Mouse (Mus musculus) myocyte (in vitro differentiated cells): ENCODE results near the gene Usp12. TPM values are rescaled to one million over a fixed set of nuclear protein-coding genes. Genes with fewer than 3 reads are reported as not detected.

ENCODE experiments used
- H3K27me3 ChIP-seq: one replicate; pipeline ENCODE4 v1.6.1; 2011; ENCODE audit not compliant: control insufficient read depth, insufficient read depth, insufficient read length
- H3K36me3 ChIP-seq: one replicate; pipeline ENCODE4 v1.6.1; 2011; ENCODE audit not compliant: control insufficient read depth, insufficient read depth
- H3K4me2 ChIP-seq: one replicate; pipeline ENCODE4 v1.6.1; 2011; ENCODE audit warnings: low read depth, control low read depth
- H3K4me3 ChIP-seq: one replicate; pipeline ENCODE4 v1.5.1; 2011; ENCODE audit warnings: mild to moderate bottlenecking, control low read depth, moderate library complexity
- H3K79me2 ChIP-seq: one replicate; pipeline ENCODE4 v1.6.1; 2011; ENCODE audit not compliant: control insufficient read depth, insufficient read depth
- H3ac ChIP-seq: one replicate; pipeline ENCODE4 v1.6.1; 2011; ENCODE audit not compliant: control insufficient read depth, insufficient read length
- CEBPB ChIP-seq: IDR thresholded peaks from 2 replicates; pipeline ENCODE4 v1.6.1; 2011; ENCODE audit warnings: mild to moderate bottlenecking, moderate library complexity; ENCODE audit not compliant: poor library complexity, insufficient read depth, severe bottlenecking
- E2F4 ChIP-seq: IDR thresholded peaks from one replicate; pipeline ENCODE4 v1.6.1; 2011; ENCODE audit warnings: mild to moderate bottlenecking, control low read depth, moderate library complexity; ENCODE audit not compliant: insufficient read depth
- MAX ChIP-seq: IDR thresholded peaks from one replicate; pipeline ENCODE4 v1.6.1; 2011; ENCODE audit warnings: low read depth, mild to moderate bottlenecking, control low read depth
- MYOD1 ChIP-seq, 3 experiments: IDR thresholded peaks; one replicate each; pipeline ENCODE4 v1.6.1; 2011; ENCODE audit warnings: control low read depth in 2 of 3, low read depth in 2 of 3, mild to moderate bottlenecking in 2 of 3, moderate library complexity in 1 of 3; ENCODE audit not compliant: insufficient read length in 2 of 3, control insufficient read depth in 1 of 3
- MYOG ChIP-seq, 3 experiments: IDR thresholded peaks; one replicate each; pipeline ENCODE4 v1.6.1; 2011; ENCODE audit warnings: control low read depth in 2 of 3, low read depth in 2 of 3, mild to moderate bottlenecking in 2 of 3; ENCODE audit not compliant: insufficient read length in 2 of 3, control insufficient read depth in 1 of 3, insufficient read depth in 1 of 3
- POLR2A ChIP-seq: IDR thresholded peaks from one replicate; pipeline ENCODE4 v1.6.1; 2011; ENCODE audit warnings: low read depth, mild to moderate bottlenecking, control low read depth, moderate library complexity; ENCODE audit not compliant: insufficient read length
- POLR2AphosphoS2 ChIP-seq: IDR thresholded peaks from one replicate; pipeline ENCODE4 v1.6.1; 2011; ENCODE audit warnings: low read depth, control low read depth; ENCODE audit not compliant: insufficient read length
- REST ChIP-seq: IDR thresholded peaks from one replicate; pipeline ENCODE4 v1.6.1; 2011; ENCODE audit warnings: mild to moderate bottlenecking, control low read depth, moderate library complexity; ENCODE audit not compliant: insufficient read depth, insufficient read length
- SRF ChIP-seq: IDR thresholded peaks from one replicate; pipeline ENCODE4 v1.6.1; 2011; ENCODE audit warnings: low read depth; ENCODE audit not compliant: control insufficient read depth, insufficient read length
- TCF12 ChIP-seq: IDR thresholded peaks from one replicate; pipeline ENCODE4 v1.6.1; 2011; ENCODE audit warnings: mild to moderate bottlenecking, control low read depth; ENCODE audit not compliant: poor library complexity, insufficient read depth, severe bottlenecking
- TCF3 ChIP-seq: IDR thresholded peaks from one replicate; pipeline ENCODE4 v1.6.1; 2011; ENCODE audit warnings: low read depth, control low read depth; ENCODE audit not compliant: insufficient read length
- USF1 ChIP-seq: IDR thresholded peaks from one replicate; pipeline ENCODE4 v1.6.1; 2011; ENCODE audit warnings: low read depth, mild to moderate bottlenecking, control low read depth, moderate library complexity
- polyA plus RNA-seq: library from polyadenylated mRNA; unstranded; fragments of >200 nt; fragmentation: generic; extraction: Trizol; gene quantifications from one replicate; pipeline ENCODE4 v1.2.1, GENCODE M21; 2012; ENCODE audit warnings: missing spikeins

The Usp12 gene
- polyA plus RNA-seq, 1 experiment = 11.9 TPM

- Histone ChIP-seq H3K27me3 (no peaks in the 10 kb centered on the region), H3K36me3 (no peaks in the 10 kb centered on the region), H3K79me2 (no peaks in the 10 kb centered on the region), H3K4me3 (no peak overlapping the region), H3ac (no peak overlapping the region), H3K4me2 (no peak overlapping the region)
- no peak for TF ChIP-seq MYOD1 (IDR thresholded peaks at IDR 0.05; ENCODE audit: control insufficient read depth in 1 of 3, insufficient read length in 2 of 3, low read depth in 2 of 3)
- TF ChIP-seq POLR2AphosphoS2 = no peak
- TF ChIP-seq USF1 = no peak
- no peak for TF ChIP-seq MAX
- TF ChIP-seq E2F4 = no peak
- TF ChIP-seq TCF3 = no peak
- no peak for TF ChIP-seq SRF
- TF ChIP-seq TCF12 = no peak
- no peak for TF ChIP-seq MYOG (IDR thresholded peaks at IDR 0.05; ENCODE audit: control insufficient read depth in 1 of 3, insufficient read depth in 1 of 3, insufficient read length in 2 of 3, low read depth in 2 of 3)
- TF ChIP-seq POLR2A = no peak
- no peak for TF ChIP-seq CEBPB
- TF ChIP-seq REST = no peak
Observed at GRCm38 (mm10) chr5:146692976-146693361, 101.8 kb downstream of the Usp12 start.

GRCm38 (mm10) chr5:146692361-146692975, 102.3 kb downstream of the Usp12 start:
- H3K4me3 ChIP-seq = no peak overlapping the region
- peak overlapping the region; percentile 42 for H3K4me2 ChIP-seq
- no peaks in the 10 kb centered on the region for H3K79me2 ChIP-seq
- no peak overlapping the region for H3ac ChIP-seq
- no peaks in the 10 kb centered on the region for H3K27me3 ChIP-seq
- H3K36me3 ChIP-seq = no peaks in the 10 kb centered on the region
- no peak for TF ChIP-seq E2F4
- no peak for TF ChIP-seq POLR2AphosphoS2
- no peak for TF ChIP-seq MYOG (IDR thresholded peaks at IDR 0.05; ENCODE audit: control insufficient read depth in 1 of 3, insufficient read depth in 1 of 3, insufficient read length in 2 of 3, low read depth in 2 of 3)
- no peak for TF ChIP-seq USF1
- TF ChIP-seq REST = no peak
- no peak for TF ChIP-seq TCF12
- no peak for TF ChIP-seq TCF3
- no peak for TF ChIP-seq SRF
- TF ChIP-seq MYOD1 (IDR thresholded peaks at IDR 0.05; ENCODE audit: control insufficient read depth in 1 of 3, insufficient read length in 2 of 3, low read depth in 2 of 3) = no peak
- no peak for TF ChIP-seq MAX
- no peak for TF ChIP-seq POLR2A
- no peak for TF ChIP-seq CEBPB

- Histone ChIP-seq H3K79me2 (no peaks in the 10 kb centered on the region), H3K36me3 (no peaks in the 10 kb centered on the region), H3K27me3 (no peaks in the 10 kb centered on the region), H3K4me3 (no peak overlapping the region), H3K4me2 (no peak overlapping the region), H3ac (no peak overlapping the region)
- no peak for TF ChIP-seq MYOD1 (IDR thresholded peaks at IDR 0.05; ENCODE audit: control insufficient read depth in 1 of 3, insufficient read length in 2 of 3, low read depth in 2 of 3)
- no peak for TF ChIP-seq POLR2AphosphoS2
- TF ChIP-seq MYOG (IDR thresholded peaks at IDR 0.05; ENCODE audit: control insufficient read depth in 1 of 3, insufficient read depth in 1 of 3, insufficient read length in 2 of 3, low read depth in 2 of 3) = no peak
- TF ChIP-seq E2F4 = no peak
Observed at GRCm38 (mm10) chr5:146691745-146692144, 103.1 kb downstream of the Usp12 start.

DNA sequence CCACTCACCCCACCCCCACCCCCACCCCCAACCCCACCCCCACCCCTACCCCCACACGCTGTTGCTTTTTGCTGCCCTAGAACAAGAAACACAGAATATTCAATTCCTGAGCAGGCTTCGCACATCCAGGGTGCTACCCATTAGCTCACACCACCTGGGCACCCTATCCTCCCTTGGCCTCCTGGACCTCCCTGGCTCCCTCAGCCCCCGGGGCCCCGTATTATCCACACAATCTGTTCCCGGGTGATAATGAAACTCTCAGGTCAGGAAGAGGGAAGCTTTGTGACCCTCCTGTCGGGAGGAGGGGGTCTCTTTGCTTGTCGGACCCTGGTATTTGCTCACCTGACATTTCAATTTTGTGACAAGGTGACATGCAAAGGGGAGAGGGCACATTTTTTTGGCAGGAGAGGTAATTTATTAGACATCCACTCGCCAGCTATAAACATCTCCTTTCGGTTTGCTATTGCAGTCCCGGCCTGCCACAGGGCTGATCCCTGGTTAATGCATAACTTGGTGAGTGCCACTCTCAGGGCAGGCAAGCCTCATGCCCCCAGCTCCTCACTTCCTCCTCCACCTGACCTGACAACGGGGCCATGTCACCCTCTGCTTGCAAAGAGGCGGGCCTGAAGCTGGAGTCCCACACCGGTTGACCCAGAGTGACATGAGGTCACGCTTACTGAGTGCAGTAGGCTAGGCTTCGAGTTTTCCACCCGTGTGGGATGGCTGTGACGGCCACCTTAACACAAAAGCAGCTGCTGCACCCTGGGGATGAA, 107.1 kb downstream of the Usp12 start:
- Histone ChIP-seq H3K79me2 (no peaks in the 10 kb centered on the region), H3K4me2 (no peak overlapping the region), H3K4me3 (no peak overlapping the region), H3ac (no peak overlapping the region), H3K27me3 (no peaks in the 10 kb centered on the region), H3K36me3 (no peaks in the 10 kb centered on the region)
- TF ChIP-seq POLR2A (no peak), SRF (no peak), E2F4 (no peak), CEBPB (no peak), MAX (no peak), MYOD1 (IDR thresholded peaks at IDR 0.05; ENCODE audit: control insufficient read depth in 1 of 3, insufficient read length in 2 of 3, low read depth in 2 of 3) (no peak), USF1 (no peak), REST (no peak), POLR2AphosphoS2 (no peak)

- no peaks in the 10 kb centered on the region for H3K36me3 ChIP-seq
- no peaks in the 10 kb centered on the region for H3K79me2 ChIP-seq
- H3K4me3 ChIP-seq = no peak overlapping the region
- no peaks in the 10 kb centered on the region for H3K27me3 ChIP-seq
- no peak overlapping the region for H3K4me2 ChIP-seq
- no peak overlapping the region for H3ac ChIP-seq
- no peak for TF ChIP-seq USF1
- TF ChIP-seq TCF3 = no peak
- no peak for TF ChIP-seq REST
Observed at GRCm38 (mm10) chr5:146686954-146687353, 107.9 kb downstream of the Usp12 start.

Other genes with a start within 250 kb of the Usp12 start
- gene Gm3415, start 238.9 kb downstream of the Usp12 start, polyA plus RNA-seq = not detected
- gene Gpr12, start 209.8 kb downstream of the Usp12 start, polyA plus RNA-seq = not detected
- 519 TPM for gene Rpl21, start 37.9 kb upstream of the Usp12 start, polyA plus RNA-seq
- gene Rasl11a, start 50.1 kb upstream of the Usp12 start, polyA plus RNA-seq = 1.3 TPM
- 49.9 TPM for gene Gtf3a, start 153.7 kb upstream of the Usp12 start, polyA plus RNA-seq
- gene Mtif3, start 168.8 kb upstream of the Usp12 start, polyA plus RNA-seq = 23.7 TPM